ENCODE assay signal across 7 mouse cellular contexts in genomic region chr6:145022966-145023725, GRCm38 (mm10). TPM values are rescaled to one million over a fixed set of nuclear protein-coding genes. Genes with fewer than 3 reads are reported as not detected.
DNase-seq lines count a peak whose midpoint lies in the region; ATAC-seq lines count a peak whose summit lies in the region.

No protein-coding gene starts in this region.

- peak; percentile 22 for DNase-seq in kidney, postnatal 14 days
- DNase-seq in CD4-positive helper T cell, adult 2 months (ENCODE audit: low read depth, low spot score): peak; percentile 72
- peak; percentile 90 for DNase-seq in ES-CJ7 (ENCODE audit: low read depth, low spot score)
- peak; percentile 75 for DNase-seq in embryo, embryonic 10 days (ENCODE audit: low spot score)
- peak; percentile 69 for DNase-seq in mesoderm, embryonic 11.5 days (ENCODE audit: low read depth, low spot score)
- DNase-seq in ovary, postnatal 36 days (ENCODE audit: low spot score): no peak

- no peaks in the 10 kb centered on the region; the same call in 1 of the 2 replicates for H3K4me1 ChIP-seq in kidney, embryonic 16.5 days (ENCODE audit: insufficient read depth, low read length)

- H3K27ac ChIP-seq in kidney, embryonic 16.5 days (ENCODE audit: low read length): no peak overlapping the region

- 88% methylated on average over 14 of the region's 14 CpGs for WGBS in kidney, embryonic 16.5 days

- H3K9me3 ChIP-seq in kidney, embryonic 16.5 days (ENCODE audit: low read length): peaks cover 6% of the 10 kb centered on the region; the same call in 1 of the 2 replicates

- no peak overlapping the region for H3K9ac ChIP-seq in kidney, embryonic 16.5 days (replicated peaks; ENCODE audit: low read length)

- no peak overlapping the region for H3K4me2 ChIP-seq in kidney, embryonic 16.5 days (replicated peaks; ENCODE audit: low read depth, low read length)

- ATAC-seq in kidney, embryonic 16.5 days (ENCODE audit: low FRiP score, low TSS enrichment): no peak

- H3K36me3 ChIP-seq in kidney, embryonic 16.5 days (ENCODE audit: insufficient read depth, low read length): no peaks in the 10 kb centered on the region

- no peak overlapping the region for H3K4me3 ChIP-seq in kidney, embryonic 16.5 days (ENCODE audit: low read length)

- H3K27me3 ChIP-seq in kidney, embryonic 16.5 days (ENCODE audit: insufficient read depth, low read length): no peaks in the 10 kb centered on the region

RNA-seq across cellular contexts. Expression of gene Bcat1, which starts 52.8 kb away (rescaled TPM):
- 7.1 and 9.2 TPM in 2 replicates for polyA plus RNA-seq in kidney, embryonic 16.5 days (2015; fragmentation: Nextera tagmentation; extraction: Ambion mirVana)
